Mouse (Mus musculus) erythroid progenitor cell, adult 5-6 weeks (primary cell): Measurements from ENCODE around the gene 1110065P20Rik. TPM values are rescaled to one million over a fixed set of nuclear protein-coding genes. Genes with fewer than 3 reads are reported as not detected.

ENCODE experiments used
- ATAC-seq: replicated peaks from 2 replicates; pipeline ENCODE4 v1.8.0; 2016; ENCODE audit warnings: moderate number of reproducible peaks, mild to moderate bottlenecking, moderate TSS enrichment, inconsistent platforms; ENCODE audit not compliant: poor library complexity, low FRiP score, severe bottlenecking
- total RNA-seq, 2 experiments: library from RNA; stranded (forward) in 1 of 2; stranded (reverse) in 1 of 2; fragments of 150-400 nt in 1 of 2; fragments of 186-747, 209-891 nt in 1 of 2; gene quantifications; 2 replicates each; pipeline versions ENCODE4 v1.2.3 to v1.2.4; 2015 to 2017; ENCODE audit warnings: low replicate concordance in 2 of 2

Gene 1110065P20Rik
- total RNA-seq, 2 experiments from 2014 or later, result 4.2 TPM; not detected in 1

DNA sequence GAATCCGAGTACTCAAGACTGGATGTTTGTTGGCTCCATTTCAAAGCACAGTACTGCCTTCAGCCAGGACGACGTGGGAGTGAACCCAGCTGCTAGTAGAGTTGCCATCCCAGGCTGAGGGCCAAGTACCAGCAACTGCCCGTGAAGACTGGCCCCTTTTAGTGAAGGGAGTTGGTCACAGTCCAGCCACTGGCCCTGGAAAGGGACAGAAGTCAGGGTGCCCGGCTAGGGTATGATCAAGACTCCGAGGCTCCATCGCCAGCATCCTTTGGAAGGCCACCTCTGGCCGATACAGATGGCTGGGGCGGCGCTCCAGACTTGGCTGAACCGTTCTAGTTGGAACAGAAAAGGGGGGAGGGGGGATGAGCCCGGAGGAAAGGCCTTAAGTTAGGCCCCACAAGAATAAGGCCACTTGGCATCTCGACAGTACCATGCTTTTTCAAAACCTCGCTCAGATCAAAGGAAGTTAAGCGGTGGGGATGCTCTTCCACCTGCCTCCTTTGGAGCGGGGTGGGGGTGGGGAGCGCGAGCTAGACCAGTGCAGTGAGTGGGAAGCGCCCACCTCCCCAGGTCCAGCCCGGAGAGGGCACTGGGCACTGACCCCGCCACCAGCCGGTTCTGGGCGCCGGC, 1.2 kb downstream of the 1110065P20Rik start:
- 0 out of 2 replicates have a peak, but pooled peaks have one; percentile 0 for ATAC-seq

DNA sequence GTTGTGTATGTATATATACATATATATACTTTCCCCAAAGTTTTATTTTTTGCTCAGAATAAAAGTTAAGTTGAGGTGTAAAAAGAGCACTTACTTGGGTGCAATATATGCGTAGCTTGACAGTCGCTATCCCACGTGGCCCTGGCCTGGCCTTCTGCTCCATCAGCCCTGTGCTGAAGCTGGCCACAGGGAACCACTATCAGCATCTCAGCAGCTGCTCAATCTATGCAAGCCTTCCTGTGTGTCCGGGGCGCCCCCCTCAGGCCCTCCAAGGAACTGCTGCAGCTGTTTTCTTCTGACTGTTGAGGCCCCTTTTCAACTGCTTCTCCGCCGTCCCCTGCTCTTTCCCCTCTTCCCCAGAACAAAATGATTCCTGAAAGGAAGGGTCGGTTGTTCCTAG, 3.4 kb downstream of the 1110065P20Rik start:
- ATAC-seq, result peak; percentile 56

DNA sequence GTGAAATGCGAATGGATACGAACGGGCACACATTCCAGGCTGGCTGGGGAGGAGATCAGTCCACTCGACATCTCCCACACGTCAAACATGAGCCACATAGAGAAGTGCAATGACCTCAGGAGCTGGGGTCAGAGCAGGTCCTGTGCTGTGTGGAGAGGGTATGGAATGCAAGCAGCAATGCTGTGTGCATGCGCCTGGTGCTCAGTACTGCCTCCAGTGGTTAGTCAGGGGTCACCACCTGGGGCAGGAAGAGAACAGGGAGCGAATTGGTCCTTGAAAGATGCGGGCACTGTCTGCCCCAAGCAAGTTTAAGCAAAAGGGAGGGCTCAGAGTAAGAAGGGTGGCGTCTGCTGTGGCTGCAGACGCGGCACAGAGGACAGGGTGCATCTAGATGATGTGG, 7.5 kb downstream of the 1110065P20Rik start:
- peak; percentile 66; the same call in 1 of the 2 replicates for ATAC-seq

DNA sequence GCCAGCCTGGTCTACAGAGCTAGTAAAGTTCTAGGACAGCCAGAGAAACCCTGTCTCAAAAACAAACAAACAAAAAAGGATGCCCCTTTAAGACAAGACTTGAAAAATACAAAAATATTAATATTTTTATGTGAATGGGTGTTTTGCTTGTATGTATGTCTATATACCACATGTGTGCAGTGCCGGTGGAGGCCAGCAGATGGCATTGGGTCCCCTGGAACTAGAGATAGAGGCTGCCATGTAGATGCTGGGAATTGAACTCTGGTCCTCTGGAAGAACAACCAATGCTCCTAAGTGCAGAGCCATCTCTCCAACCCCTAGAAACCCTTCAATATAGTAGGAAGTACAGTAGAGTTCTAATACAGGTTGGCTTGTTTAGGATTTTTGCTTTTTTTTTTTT, 10.0 kb downstream of the 1110065P20Rik start:
- ATAC-seq, result no peak

DNA sequence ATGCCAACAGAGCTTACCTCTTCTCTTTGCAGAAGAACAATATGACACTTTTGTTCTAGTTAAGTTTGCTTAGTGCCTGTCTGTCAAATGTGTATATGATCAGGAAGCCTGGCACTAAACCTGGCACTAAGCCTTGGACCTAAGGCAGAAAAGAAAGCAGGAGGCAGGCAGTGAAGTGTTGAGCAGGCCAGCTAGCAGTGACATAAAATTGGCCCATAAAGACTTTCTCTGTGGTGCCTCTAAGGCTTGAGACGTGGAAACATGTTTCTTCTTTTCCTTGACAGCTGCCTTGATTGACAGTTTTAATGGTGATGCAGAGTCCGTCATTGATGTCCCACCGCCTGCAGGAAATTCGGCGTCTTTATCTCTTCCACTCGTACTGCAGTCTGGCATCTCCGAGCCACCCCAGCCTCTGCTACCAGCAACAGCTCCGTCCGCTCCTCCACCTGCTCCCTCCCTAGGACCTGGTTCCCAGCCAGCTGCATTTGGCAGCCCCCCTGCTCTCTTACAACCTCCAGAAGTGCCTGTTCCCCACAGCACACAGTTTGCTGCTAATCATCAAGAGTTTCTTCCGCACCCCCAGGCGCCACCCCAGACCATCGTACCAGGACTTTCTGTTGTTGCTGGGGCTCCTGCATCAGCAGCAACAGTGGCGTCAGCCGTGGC, 12.8 kb downstream of the 1110065P20Rik start:
- no peak for ATAC-seq

DNA sequence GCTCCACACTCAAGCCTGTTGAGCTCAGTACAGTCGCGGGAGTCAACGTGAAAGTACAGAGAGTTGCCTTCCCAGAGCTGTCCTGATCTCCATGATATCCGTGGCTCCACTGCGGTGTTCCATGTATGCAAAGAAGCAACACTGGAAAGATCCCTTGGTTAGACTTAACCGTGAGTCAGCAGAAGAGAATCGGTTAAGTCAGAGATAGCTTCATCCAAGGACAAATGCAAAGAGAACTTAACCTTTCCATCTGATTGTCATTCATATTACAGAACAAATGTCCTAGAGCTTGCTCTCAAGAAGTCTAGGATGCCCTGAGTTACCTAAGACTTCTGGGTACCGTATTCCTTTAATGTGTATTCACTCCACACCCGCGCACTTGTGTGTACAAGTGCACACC, 18.2 kb downstream of the 1110065P20Rik start:
- no peak for ATAC-seq

DNA sequence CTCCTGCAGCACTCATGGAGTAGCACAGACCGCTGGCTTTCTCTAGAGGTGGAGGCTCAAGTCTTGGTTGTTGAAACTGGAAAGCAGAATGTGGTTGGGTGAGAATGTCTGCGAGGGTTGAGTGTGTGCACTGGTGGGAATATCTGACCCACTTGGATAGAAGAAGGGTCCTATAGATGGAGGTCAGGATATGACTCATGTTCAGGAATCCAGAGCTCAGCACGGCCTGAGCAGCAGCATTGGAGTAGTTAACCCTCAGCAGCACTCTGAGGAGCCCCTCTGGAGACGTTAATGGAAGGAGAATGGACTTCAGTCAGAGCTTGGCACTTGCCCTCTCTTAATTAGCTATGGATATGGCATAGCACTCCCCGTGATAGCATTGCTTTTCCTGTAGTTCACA, 21.3 kb downstream of the 1110065P20Rik start:
- no peak for ATAC-seq

DNA sequence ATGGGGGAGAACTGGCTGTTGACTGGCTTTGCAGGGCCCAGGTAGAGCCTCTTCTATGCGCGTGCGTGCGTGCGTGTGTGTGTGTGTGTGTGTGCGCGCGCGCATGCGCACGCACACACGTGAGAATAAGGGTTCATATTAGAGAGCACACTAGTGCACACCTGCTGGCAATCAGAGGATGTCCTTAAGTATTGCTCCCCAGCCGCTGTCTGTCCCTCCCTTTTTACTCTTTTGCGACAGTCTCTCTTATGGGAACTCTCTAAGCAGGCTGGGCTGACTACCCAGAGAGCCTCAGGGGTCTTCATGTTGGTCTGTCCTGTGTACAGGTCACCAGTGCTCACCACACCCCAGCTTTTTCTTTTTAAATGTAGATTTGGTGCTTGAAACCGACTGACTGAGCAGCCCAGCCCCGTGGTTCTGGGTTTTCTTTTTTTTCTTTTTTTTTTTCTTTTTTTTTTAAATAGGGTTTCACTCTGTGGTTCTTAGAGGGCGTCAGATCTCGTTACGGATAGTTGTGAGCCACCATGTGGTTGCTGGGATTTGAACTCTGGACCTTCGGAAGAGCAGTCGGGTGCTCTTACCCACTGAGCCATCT, 25.5 kb downstream of the 1110065P20Rik start:
- no peak for ATAC-seq

DNA sequence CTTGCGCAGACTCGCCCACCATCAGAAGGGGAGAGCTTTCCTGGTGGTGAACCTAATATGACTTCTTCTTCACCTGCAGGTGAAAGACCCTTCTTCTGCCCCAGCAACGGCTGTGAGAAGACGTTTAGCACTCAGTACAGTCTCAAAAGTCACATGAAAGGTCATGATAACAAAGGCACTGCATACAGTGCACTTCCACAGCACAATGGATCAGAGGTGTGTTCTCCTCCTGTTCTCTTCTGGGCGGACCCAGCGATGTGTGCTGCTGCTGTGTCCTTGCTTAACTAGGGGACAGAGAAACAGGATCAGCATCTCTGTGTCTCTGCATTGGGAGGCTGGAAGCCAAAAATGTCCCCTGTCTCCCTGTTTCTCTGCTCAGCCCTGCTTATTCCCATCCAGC, 26.0 kb downstream of the 1110065P20Rik start:
- ATAC-seq, result no peak

DNA sequence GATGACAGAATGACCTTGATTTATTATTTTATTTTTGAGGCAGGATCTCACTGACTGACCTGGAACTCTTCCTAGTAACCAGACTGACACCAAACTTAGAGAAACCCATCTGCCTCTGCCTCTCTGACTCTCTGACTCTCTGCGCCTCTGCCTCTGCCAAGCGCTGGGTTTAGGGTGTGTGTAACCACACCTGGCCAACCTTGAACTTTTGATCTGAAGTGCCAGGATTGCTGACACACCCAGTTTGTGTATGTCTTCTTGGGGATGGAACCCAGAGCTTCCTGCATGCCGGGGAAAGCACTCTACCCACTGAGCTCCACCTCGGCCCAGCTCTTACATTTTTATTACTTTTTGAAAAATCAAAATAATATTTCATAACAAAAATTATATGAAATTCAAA, 32.2 kb downstream of the 1110065P20Rik start:
- ATAC-seq, result no peak

DNA sequence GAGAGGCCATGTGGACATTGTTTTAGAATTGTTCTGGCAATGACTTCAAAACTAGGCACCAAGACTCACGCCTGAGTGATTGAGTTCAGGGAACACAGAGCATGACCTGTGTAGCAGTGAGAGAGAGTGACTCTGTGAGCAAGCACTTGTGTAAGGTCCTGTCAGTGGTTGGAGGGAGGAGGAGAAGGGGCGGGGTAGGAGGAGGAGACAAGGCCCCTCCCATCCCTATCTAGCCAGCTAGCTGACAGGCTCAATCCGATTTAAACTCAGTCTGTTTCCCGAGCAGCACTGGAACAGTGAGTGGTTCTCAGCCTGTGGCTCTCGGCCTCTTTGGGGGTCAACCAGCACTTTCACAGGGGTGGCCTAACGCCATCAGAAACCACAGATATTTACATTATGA, 33.2 kb downstream of the 1110065P20Rik start:
- ATAC-seq, result peak; percentile 85

DNA sequence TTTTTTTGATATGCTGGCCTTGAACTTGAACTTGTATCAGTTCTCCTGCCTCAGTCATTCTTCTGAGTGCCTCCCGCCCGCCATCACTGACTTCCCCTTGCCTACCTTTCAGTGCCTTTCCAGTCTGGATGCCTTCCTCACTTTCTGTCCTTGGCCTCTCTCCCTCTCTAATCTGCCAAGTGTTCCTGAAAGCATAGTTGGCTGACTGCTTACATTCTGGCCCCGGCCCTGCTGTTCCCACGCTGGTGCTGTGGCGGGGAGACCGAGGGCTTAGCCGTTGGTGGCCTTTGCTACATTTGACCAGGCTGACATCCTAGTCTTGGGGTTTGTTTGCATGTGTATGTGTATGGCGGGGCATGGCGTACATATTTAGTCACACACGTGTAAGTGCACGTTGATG, 35.1 kb downstream of the 1110065P20Rik start:
- no peak for ATAC-seq

DNA sequence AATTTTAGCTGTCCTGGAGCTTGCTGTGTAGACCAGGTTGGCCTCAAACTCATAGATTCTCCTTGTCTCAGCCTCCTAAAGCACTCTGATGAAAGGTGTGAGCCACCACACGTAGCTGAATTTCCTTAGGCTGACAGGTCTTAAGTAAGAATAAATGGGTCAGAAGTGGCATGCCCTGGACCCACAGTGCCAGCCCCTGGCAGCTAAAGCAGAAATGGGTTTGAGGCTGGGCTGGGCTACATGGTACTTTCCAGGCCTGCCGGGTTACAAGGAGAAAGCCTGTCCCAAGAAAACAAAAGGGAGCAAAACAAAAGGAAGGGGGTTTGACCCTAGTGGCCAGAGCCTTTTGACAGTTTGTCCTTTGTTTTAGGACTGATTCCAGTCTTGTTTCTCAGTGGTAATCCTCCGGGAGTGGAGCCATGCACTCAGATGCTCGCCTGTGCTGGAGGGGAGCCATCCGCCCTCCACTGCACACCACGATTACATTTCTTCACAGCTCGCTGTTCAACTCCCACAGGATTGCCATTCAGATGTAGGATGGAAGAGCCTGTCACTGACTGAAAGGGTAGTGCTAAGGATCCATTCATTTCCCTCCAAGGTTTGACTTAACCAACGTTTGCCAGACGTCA, 39.5 kb downstream of the 1110065P20Rik start:
- ATAC-seq, result no peak

DNA sequence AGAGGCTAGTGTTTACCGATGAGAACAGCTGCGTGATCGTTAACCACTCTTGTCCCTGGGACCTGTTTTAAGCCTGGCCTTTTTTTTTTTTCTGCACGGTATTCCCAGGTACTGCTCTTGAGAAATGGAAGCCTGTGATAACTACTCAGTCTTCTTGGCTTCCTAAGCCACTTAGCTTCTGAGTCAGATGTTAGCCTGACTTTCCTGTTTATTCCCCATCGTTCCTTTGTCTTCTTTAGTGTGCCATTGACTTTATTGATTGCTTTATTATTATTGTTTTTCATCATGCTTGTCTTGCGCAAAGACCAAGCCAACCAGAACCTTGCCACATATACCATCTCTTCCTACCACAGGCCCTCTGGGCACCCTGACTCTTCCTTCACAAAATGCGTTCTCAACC, 40.9 kb downstream of the 1110065P20Rik start:
- ATAC-seq, result no peak

DNA sequence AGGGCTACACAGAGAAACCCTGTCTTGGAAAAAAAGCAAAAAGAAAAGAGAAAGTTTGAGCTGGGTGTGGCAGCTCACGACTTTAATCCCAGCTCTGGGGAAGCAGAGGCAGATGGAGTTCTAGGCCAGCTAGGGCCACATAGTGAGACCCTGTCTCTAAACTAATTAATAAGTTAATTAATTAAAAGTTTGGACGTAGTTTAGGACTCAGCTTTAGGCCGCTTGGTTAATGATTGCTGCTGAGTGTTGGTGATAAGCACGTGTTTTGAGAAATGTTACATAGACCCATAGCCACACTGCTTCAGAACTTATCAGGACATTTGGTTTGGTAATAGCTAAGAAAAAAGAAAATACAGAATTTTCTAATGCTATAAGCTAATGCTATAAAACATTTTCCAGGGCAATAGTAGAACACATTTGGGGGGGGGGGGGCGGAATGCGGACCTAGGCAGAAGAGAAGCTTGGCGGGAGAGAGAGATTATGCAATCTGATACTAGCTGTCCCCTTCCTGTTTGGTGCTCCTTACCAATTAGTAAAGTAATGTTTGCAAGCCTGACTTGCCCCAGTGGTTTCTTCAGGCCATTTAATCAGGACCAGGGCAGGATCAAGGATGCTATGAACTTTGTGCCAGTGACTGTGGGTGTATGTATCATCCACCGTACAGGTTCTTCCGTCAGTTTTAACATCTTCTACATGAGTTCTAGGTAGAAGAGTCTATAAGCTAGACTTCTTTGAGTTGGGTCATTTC, 41.7 kb downstream of the 1110065P20Rik start:
- no peak for ATAC-seq

DNA sequence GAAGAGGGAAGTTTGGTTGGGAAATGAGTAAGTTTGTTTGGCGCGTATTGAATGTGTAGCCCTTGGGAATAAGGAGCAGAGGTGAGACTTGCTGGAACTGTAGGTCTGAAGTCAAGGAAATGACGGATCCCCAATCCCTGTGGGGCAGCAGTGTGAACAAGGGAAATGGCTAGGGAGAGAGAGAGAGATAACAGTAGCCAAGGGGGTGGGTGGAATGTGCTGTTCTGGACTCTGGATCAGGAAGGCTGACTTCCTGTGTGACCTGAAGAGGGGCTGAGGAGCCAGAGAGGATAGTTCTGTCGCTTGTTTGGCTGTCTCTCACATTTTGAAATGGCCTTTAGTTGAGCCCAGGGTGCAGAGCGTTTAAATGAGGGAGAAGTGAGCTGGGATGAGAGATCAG, 42.5 kb downstream of the 1110065P20Rik start:
- no peak for ATAC-seq

DNA sequence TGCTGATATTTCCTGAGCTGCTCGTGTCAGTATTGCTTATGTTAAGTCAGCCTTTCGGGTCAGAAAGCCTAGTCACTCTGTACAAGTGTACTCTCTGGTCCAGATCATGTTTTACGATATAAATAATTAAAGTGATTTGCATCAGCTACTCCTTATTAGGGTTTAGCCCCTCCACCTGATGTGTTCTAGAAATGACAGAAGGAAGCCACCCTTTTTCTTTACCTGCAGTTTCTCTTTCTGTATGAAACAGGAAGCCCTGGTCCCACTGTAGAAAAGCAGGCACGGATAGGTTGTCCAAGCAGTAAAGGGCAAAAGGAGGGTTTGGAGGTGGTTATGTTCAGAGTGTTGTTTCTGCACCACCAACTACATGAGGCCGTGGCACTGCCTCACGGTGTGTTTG, 47.6 kb downstream of the 1110065P20Rik start:
- ATAC-seq, result no peak

DNA sequence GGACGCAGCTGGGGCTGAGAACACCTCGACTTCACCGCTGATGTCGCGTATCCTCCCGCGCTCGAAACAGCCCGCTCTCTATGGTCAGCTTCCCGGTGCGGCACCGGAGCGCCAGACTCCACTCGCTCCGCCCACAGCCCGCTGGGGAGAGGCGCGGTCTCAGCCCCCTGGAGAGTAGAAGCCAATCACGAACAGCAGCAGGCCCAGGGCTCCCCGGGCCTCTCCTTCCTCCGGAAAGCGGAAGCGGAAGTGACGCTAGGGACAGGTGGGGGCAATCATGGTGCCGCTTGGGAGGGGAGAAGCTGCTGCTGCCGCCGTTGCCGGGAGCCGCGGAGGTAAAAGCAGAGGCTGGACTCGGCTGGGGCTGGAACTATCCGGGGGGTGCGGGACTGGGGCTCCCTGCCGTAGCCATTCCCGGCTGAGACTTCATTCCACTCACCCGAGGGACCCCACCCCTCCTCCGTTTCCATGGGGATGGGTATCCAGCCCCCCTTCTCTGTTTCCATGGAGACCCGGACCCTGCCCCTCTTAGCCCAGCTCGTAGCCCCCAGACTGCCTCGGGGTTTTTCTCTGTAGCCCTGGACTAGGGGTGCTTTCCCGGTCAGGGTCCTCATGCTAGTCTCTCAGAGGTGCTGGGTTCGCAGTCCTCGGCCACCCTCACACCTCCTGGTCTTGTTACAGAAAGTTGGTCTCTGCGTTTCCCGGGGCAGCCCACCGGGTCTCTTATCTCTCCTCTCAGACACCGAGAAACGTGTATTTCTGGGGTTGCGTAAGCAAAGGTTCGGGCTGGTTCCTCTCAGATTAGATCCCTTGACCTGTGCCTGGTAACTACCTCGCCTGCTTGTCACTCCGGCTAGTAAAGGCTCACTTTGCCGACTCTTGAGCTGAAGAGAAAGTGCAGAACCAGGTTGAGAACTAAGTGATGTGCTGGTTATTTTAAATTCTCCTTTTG, 48.4 kb downstream of the 1110065P20Rik start:
- ATAC-seq, result peak; percentile 94
